Mouse (Mus musculus): ENCODE data around the gene Lyve1. TPM values are rescaled to one million over a fixed set of nuclear protein-coding genes. Genes with fewer than 3 reads are reported as not detected.

Gene Lyve1
- polyA plus RNA-seq, 1 experiment: not detected

DNA sequence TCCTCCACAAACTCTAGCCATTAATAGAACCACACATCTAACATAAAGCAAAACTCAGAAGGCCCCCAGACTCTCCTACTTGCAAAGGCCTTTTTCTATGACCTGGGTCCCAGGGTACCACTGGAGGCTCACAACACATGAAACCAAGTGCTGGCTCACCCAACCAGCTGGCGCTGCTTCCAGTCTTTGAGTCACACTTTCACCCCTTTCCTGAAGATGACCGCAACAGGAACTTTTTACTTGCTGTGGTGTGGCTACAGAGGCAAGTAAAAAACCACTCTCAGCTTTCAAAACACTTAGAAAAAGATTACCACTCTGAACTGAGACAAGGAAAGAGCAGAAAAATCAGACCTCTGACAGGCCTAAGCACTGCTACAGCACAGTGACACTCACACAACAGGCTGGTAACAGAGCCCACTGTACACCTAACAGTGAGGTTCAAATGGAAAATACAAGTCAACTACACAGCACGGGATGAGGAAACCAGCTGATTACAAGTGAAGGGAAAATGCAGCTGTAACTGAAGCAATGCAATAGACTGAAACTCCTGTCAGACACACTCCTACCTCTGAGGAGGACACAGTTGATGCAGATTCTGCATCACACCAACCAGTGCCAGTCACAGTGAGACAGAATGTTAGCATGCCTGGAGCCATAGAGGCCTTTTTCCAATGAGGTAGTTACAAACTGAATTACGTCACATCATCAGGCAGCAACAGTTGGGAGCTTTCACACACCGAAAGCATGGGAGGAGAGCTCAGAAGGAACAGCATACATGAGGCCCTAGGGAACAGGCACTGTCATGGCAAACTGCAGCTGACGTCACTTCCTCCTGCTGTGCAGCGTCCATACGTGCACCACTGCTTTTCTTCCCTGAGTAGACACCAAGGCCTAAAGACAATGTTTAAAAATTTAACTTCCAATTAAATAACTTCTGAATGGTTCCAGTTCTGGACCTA lies 38.8 kb downstream of the Lyve1 start:
- H3K4me1 ChIP-seq (ENCODE audit: control insufficient read depth, insufficient read depth, low read length): no peaks in the 10 kb centered on the region
- 0 out of 2 replicates have a peak, but pooled peaks cover 2% of the 10 kb centered on the region for H3K36me3 ChIP-seq (ENCODE audit: control insufficient read depth, insufficient read depth, low read length, poor library complexity, severe bottlenecking)
- no peak overlapping the region for H3K9ac ChIP-seq (ENCODE audit: low read depth, poor library complexity, severe bottlenecking)
- no peaks in the 10 kb centered on the region for H3K9me3 ChIP-seq (replicated peaks; ENCODE audit: control insufficient read depth, insufficient read depth, low read length, poor library complexity, severe bottlenecking)
- no peak overlapping the region for H3K4me3 ChIP-seq (ENCODE audit: low read depth, low read length)
- no peak overlapping the region for H3K27ac ChIP-seq (ENCODE audit: insufficient read depth, low read length)
- no peaks in the 10 kb centered on the region for H3K27me3 ChIP-seq (ENCODE audit: control insufficient read depth, insufficient read depth, low read length, poor library complexity, severe bottlenecking)
- TF ChIP-seq POLR2A (IDR thresholded peaks at IDR 0.05; ENCODE audit: insufficient read depth, low read length) (no peak), EP300 (IDR thresholded peaks at IDR 0.05; ENCODE audit: insufficient read depth, low read depth, low read length) (no peak), CTCF (IDR thresholded peaks at IDR 0.05; ENCODE audit: low read depth, low read length) (no peak)

DNA sequence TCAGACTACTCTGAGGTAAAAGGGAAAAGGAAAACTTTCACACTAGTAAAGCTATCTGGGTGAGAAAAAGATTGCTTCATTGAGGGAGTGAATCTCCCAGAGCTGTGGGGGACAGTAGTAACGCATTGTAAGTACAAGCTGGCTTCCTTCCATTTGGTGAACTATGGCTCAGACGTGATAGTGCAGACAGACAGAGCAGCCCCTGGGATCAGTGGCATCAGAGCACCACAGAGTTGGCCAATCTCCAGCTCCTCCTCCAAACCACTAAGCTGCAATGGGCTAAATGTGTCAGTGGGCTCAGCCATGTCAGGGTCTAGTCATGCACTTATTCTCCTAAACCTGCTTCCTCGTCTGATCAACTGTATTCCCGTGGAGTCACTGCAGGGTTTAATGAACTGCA lies 39.4 kb downstream of the Lyve1 start:
- no peak for TF ChIP-seq POLR2A (IDR thresholded peaks at IDR 0.05; ENCODE audit: insufficient read depth, low read length)
- no peak for TF ChIP-seq CTCF (IDR thresholded peaks at IDR 0.05; ENCODE audit: low read depth, low read length)
- no peak for TF ChIP-seq EP300 (IDR thresholded peaks at IDR 0.05; ENCODE audit: insufficient read depth, low read depth, low read length)
- Histone ChIP-seq H3K9me3 (replicated peaks; ENCODE audit: control insufficient read depth, insufficient read depth, low read length, poor library complexity, severe bottlenecking) (no peaks in the 10 kb centered on the region), H3K27me3 (ENCODE audit: control insufficient read depth, insufficient read depth, low read length, poor library complexity, severe bottlenecking) (no peaks in the 10 kb centered on the region), H3K4me1 (ENCODE audit: control insufficient read depth, insufficient read depth, low read length) (no peaks in the 10 kb centered on the region), H3K27ac (ENCODE audit: insufficient read depth, low read length) (no peak overlapping the region), H3K36me3 (ENCODE audit: control insufficient read depth, insufficient read depth, low read length, poor library complexity, severe bottlenecking) (0 out of 2 replicates have a peak, but pooled peaks cover 2% of the 10 kb centered on the region), H3K9ac (ENCODE audit: low read depth, poor library complexity, severe bottlenecking) (no peak overlapping the region), H3K4me3 (ENCODE audit: low read depth, low read length) (no peak overlapping the region)

DNA sequence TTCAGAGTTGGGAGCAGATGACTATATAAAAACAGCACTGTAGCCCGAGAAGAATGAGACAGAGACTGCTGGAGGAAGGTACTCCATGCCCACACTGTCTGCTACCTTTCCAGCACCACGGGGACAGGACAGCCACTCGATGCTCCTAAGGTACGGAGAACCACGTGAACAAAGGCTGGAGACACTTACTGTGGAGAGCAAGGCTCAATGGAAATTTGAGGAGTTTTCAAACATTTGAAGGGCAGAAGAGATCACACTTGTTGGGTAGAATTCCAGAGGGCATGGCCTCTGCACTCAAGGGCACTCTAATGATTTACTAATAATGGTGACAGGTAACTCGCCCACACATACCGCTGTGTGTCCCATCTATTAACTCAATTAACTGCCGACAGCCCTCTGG lies 40.0 kb downstream of the Lyve1 start:
- Histone ChIP-seq H3K9ac (ENCODE audit: low read depth, poor library complexity, severe bottlenecking) (no peak overlapping the region), H3K27me3 (ENCODE audit: control insufficient read depth, insufficient read depth, low read length, poor library complexity, severe bottlenecking) (no peaks in the 10 kb centered on the region), H3K4me1 (ENCODE audit: control insufficient read depth, insufficient read depth, low read length) (no peaks in the 10 kb centered on the region), H3K36me3 (ENCODE audit: control insufficient read depth, insufficient read depth, low read length, poor library complexity, severe bottlenecking) (0 out of 2 replicates have a peak, but pooled peaks cover 2% of the 10 kb centered on the region), H3K9me3 (replicated peaks; ENCODE audit: control insufficient read depth, insufficient read depth, low read length, poor library complexity, severe bottlenecking) (no peaks in the 10 kb centered on the region), H3K4me3 (ENCODE audit: low read depth, low read length) (no peak overlapping the region), H3K27ac (ENCODE audit: insufficient read depth, low read length) (no peak overlapping the region)
- TF ChIP-seq EP300 (IDR thresholded peaks at IDR 0.05; ENCODE audit: insufficient read depth, low read depth, low read length): no peak
- TF ChIP-seq CTCF (IDR thresholded peaks at IDR 0.05; ENCODE audit: low read depth, low read length): no peak
- no peak for TF ChIP-seq POLR2A (IDR thresholded peaks at IDR 0.05; ENCODE audit: insufficient read depth, low read length)

DNA sequence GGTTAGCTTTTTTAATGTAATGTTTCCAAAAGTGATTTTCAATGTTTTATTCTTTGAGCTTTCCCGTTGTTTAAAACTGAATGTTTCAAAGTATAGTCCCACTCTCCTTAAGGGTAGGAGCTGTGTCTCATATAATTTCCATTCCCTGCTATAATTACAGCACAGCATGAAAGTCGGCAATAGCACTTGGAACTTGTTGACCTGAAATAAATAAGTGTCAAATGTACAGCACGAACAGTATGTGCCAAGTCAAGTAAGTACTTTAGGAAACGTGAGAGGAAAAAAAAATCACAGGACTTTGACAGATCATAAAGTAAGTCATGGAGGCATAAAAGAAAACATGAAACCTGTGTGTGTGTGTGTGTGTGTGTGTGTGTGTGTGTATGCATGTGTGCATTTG lies 41.0 kb downstream of the Lyve1 start:
- Histone ChIP-seq H3K9ac (ENCODE audit: low read depth, poor library complexity, severe bottlenecking) (no peak overlapping the region), H3K9me3 (replicated peaks; ENCODE audit: control insufficient read depth, insufficient read depth, low read length, poor library complexity, severe bottlenecking) (no peaks in the 10 kb centered on the region), H3K36me3 (ENCODE audit: control insufficient read depth, insufficient read depth, low read length, poor library complexity, severe bottlenecking) (0 out of 2 replicates have a peak, but pooled peaks cover 2% of the 10 kb centered on the region), H3K27me3 (ENCODE audit: control insufficient read depth, insufficient read depth, low read length, poor library complexity, severe bottlenecking) (no peaks in the 10 kb centered on the region), H3K27ac (ENCODE audit: insufficient read depth, low read length) (no peak overlapping the region), H3K4me1 (ENCODE audit: control insufficient read depth, insufficient read depth, low read length) (no peaks in the 10 kb centered on the region), H3K4me3 (ENCODE audit: low read depth, low read length) (no peak overlapping the region)
- TF ChIP-seq POLR2A (IDR thresholded peaks at IDR 0.05; ENCODE audit: insufficient read depth, low read length) (no peak), CTCF (IDR thresholded peaks at IDR 0.05; ENCODE audit: low read depth, low read length) (no peak), EP300 (IDR thresholded peaks at IDR 0.05; ENCODE audit: insufficient read depth, low read depth, low read length) (no peak)

DNA sequence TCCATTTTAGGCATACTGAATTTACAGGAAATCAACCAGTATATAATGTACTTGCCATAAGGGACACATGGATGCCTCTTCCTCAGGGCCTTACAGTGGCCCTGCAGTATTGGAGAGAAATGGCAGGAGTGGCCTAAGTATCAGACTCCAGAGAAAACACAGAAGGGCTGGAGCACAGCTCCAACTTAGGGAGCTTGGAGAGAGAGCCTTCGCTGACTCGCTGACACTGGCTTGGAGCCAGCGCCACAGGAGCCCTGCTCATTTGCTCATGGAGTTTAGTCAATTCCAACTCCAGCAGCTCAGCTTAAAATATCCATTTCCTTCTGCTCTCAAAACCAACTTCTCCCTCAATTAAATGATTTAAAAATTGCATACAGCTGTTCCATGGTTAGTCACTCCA lies 41.4 kb downstream of the Lyve1 start:
- TF ChIP-seq EP300 (IDR thresholded peaks at IDR 0.05; ENCODE audit: insufficient read depth, low read depth, low read length): no peak
- TF ChIP-seq CTCF (IDR thresholded peaks at IDR 0.05; ENCODE audit: low read depth, low read length): no peak
- no peak for TF ChIP-seq POLR2A (IDR thresholded peaks at IDR 0.05; ENCODE audit: insufficient read depth, low read length)
- Histone ChIP-seq H3K4me3 (ENCODE audit: low read depth, low read length) (no peak overlapping the region), H3K27me3 (ENCODE audit: control insufficient read depth, insufficient read depth, low read length, poor library complexity, severe bottlenecking) (no peaks in the 10 kb centered on the region), H3K9me3 (replicated peaks; ENCODE audit: control insufficient read depth, insufficient read depth, low read length, poor library complexity, severe bottlenecking) (no peaks in the 10 kb centered on the region), H3K36me3 (ENCODE audit: control insufficient read depth, insufficient read depth, low read length, poor library complexity, severe bottlenecking) (0 out of 2 replicates have a peak, but pooled peaks cover 2% of the 10 kb centered on the region), H3K9ac (ENCODE audit: low read depth, poor library complexity, severe bottlenecking) (no peak overlapping the region), H3K27ac (ENCODE audit: insufficient read depth, low read length) (no peak overlapping the region), H3K4me1 (ENCODE audit: control insufficient read depth, insufficient read depth, low read length) (no peaks in the 10 kb centered on the region)

DNA sequence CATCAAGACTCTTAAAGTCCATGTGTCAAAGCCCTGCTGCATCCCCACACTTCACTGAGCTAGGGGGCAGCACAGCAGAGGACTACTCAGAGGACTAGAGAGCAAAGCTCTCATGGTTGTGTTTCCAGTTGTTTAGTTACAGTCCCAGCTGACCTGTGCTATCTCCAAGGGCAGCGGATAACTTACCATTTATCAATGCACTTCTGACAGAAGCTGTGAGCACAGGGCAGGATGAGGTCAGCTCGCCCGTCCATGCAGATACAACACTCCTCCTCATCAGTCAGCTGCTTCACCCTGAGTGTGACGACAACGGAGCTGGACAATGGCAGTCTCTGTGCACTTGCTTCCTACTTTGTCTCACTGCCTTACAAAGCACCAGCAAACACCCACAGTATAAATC lies 42.0 kb downstream of the Lyve1 start:
- TF ChIP-seq EP300 (IDR thresholded peaks at IDR 0.05; ENCODE audit: insufficient read depth, low read depth, low read length) (no peak), CTCF (IDR thresholded peaks at IDR 0.05; ENCODE audit: low read depth, low read length) (peak; percentile 19), POLR2A (IDR thresholded peaks at IDR 0.05; ENCODE audit: insufficient read depth, low read length) (no peak)
- Histone ChIP-seq H3K27me3 (ENCODE audit: control insufficient read depth, insufficient read depth, low read length, poor library complexity, severe bottlenecking) (no peaks in the 10 kb centered on the region), H3K9me3 (replicated peaks; ENCODE audit: control insufficient read depth, insufficient read depth, low read length, poor library complexity, severe bottlenecking) (no peaks in the 10 kb centered on the region), H3K36me3 (ENCODE audit: control insufficient read depth, insufficient read depth, low read length, poor library complexity, severe bottlenecking) (0 out of 2 replicates have a peak, but pooled peaks cover 2% of the 10 kb centered on the region), H3K27ac (ENCODE audit: insufficient read depth, low read length) (no peak overlapping the region), H3K4me3 (ENCODE audit: low read depth, low read length) (no peak overlapping the region), H3K4me1 (ENCODE audit: control insufficient read depth, insufficient read depth, low read length) (no peaks in the 10 kb centered on the region), H3K9ac (ENCODE audit: low read depth, poor library complexity, severe bottlenecking) (no peak overlapping the region)
